Mouse (Mus musculus): Measurements from ENCODE around the gene Mgat5. TPM values are rescaled to one million over a fixed set of nuclear protein-coding genes. Genes with fewer than 3 reads are reported as not detected.

The Mgat5 gene
- polyA plus RNA-seq, 1 experiment from 2014 or later: 7.2 TPM

DNA sequence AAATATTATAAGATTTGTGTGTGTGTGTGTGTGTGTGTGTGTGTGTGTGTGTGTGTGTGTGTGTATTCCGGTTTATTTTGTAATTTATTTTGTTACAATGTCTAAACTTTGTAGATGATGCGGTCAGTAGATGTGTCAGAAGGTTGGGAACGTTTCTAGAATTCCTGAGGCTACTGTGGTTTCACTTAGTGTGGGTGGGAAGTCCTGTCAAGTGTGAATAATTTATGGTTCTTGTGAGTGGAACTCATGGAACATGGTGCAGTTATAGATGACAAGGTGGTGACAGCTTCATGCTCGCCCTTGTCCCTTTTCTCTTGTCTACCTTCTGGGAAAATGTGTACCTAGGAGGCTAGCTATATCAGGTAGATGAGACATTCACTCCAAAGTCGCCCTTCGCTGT, 96.2 kb downstream of the Mgat5 start:
- no peak overlapping the region for H3K9ac ChIP-seq (ENCODE audit: low read length)
- no peak for ATAC-seq (ENCODE audit: insufficient read depth, low FRiP score, low TSS enrichment)
- H3K27me3 ChIP-seq (ENCODE audit: control insufficient read depth, insufficient read depth, low read length): no peaks in the 10 kb centered on the region
- no peak overlapping the region for H3K4me3 ChIP-seq (ENCODE audit: low read depth, low read length)
- no peaks in the 10 kb centered on the region for H3K9me3 ChIP-seq (ENCODE audit: control insufficient read depth, low read length)
- WGBS: 89% methylated on average over 6 of the region's 6 CpGs
- no peak overlapping the region for H3K27ac ChIP-seq (ENCODE audit: low read depth, low read length)
- no peaks in the 10 kb centered on the region for H3K4me1 ChIP-seq (ENCODE audit: control insufficient read depth, insufficient read depth, low read length)
- DNase-seq (ENCODE audit: low spot score): no peak
- no peaks in the 10 kb centered on the region for H3K36me3 ChIP-seq (ENCODE audit: control insufficient read depth, insufficient read depth, low read length)
- no peak overlapping the region for H3K4me2 ChIP-seq (ENCODE audit: low read depth)

DNA sequence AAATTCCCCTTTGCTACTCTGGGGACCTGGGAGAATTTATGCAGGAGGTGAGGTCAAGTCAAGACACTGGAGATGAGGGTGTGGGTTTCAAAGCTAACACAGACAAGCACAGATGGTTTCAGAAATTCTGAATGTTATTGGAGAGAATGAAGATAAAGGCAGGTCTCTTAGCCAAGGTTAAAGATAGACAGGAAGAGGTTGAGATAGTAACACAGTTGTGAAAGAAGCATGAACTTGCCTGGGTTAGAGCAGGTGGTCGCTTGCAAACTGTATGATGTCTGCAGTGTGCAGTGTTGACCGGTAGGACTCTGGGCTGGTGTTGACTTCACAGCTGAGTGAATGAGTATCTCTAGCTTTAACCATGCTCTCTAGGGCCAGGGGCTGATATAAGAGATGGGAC, 97.8 kb downstream of the Mgat5 start:
- H3K4me2 ChIP-seq (ENCODE audit: low read depth): no peak overlapping the region

DNA sequence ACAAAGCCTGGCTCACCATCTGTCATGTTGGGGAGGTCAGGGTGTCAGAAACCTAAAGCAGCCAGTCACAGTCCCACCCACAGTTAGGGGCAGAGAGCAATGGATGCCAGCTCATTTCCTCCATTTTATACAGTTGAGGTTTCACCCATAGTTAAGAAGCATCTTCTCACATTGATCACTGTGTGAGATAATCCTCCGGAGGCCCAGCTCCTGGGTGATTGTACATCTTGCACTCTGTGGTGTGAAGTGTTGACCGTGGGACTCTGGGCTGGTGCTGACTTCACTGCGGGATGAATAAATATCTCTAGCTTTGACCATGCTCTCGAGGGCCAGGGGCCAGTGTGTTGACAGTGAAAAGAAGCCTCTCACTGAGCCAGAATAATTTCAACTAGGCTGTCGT, 99.0 kb downstream of the Mgat5 start:
- Histone ChIP-seq H3K4me3 (ENCODE audit: low read depth, low read length) (no peak overlapping the region), H3K4me2 (ENCODE audit: low read depth) (no peak overlapping the region), H3K9me3 (ENCODE audit: control insufficient read depth, low read length) (no peaks in the 10 kb centered on the region), H3K27ac (ENCODE audit: low read depth, low read length) (no peak overlapping the region), H3K36me3 (ENCODE audit: control insufficient read depth, insufficient read depth, low read length) (no peaks in the 10 kb centered on the region), H3K27me3 (ENCODE audit: control insufficient read depth, insufficient read depth, low read length) (no peaks in the 10 kb centered on the region), H3K4me1 (ENCODE audit: control insufficient read depth, insufficient read depth, low read length) (no peaks in the 10 kb centered on the region), H3K9ac (ENCODE audit: low read length) (no peak overlapping the region)
- 90% methylated on average over 5 of the region's 5 CpGs for WGBS
- ATAC-seq (ENCODE audit: insufficient read depth, low FRiP score, low TSS enrichment) (no peak), DNase-seq (ENCODE audit: low spot score) (no peak)

More for the DNA sequence above, 97.8 kb downstream of the Mgat5 start:
- Histone ChIP-seq H3K27me3 (ENCODE audit: control insufficient read depth, insufficient read depth, low read length) (no peaks in the 10 kb centered on the region), H3K36me3 (ENCODE audit: control insufficient read depth, insufficient read depth, low read length) (no peaks in the 10 kb centered on the region), H3K9me3 (ENCODE audit: control insufficient read depth, low read length) (no peaks in the 10 kb centered on the region), H3K27ac (ENCODE audit: low read depth, low read length) (no peak overlapping the region), H3K9ac (ENCODE audit: low read length) (no peak overlapping the region), H3K4me3 (ENCODE audit: low read depth, low read length) (no peak overlapping the region), H3K4me1 (ENCODE audit: control insufficient read depth, insufficient read depth, low read length) (no peaks in the 10 kb centered on the region)
- no peak for ATAC-seq (ENCODE audit: insufficient read depth, low FRiP score, low TSS enrichment)
- 98% methylated on average over 2 of the region's 2 CpGs for WGBS
- DNase-seq (ENCODE audit: low spot score): no peak

DNA sequence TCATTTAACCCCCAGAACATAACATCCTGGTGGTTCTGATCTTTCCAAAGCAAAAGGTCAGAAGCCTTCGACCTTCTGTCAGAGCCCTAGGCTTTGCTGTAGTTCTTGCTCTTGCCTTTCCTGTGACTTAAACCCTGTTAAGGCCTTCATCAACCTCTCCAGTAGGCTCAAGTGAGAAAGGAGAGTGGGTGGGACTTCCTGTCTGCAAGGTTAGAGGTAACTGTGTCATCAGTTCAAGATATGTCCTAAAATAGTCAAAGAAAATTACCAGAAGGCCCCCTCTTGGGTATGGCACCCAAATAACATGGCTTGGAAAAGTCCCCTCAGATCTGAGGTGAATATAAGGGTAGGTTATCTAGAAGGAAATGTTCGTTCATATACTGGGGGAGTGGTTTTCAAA, 99.5 kb downstream of the Mgat5 start:
- Histone ChIP-seq H3K27ac (ENCODE audit: low read depth, low read length) (no peak overlapping the region), H3K4me2 (ENCODE audit: low read depth) (no peak overlapping the region), H3K27me3 (ENCODE audit: control insufficient read depth, insufficient read depth, low read length) (no peaks in the 10 kb centered on the region), H3K9me3 (ENCODE audit: control insufficient read depth, low read length) (no peaks in the 10 kb centered on the region), H3K4me1 (ENCODE audit: control insufficient read depth, insufficient read depth, low read length) (no peaks in the 10 kb centered on the region), H3K9ac (ENCODE audit: low read length) (no peak overlapping the region), H3K36me3 (ENCODE audit: control insufficient read depth, insufficient read depth, low read length) (no peaks in the 10 kb centered on the region), H3K4me3 (ENCODE audit: low read depth, low read length) (no peak overlapping the region)
- DNase-seq (ENCODE audit: low spot score) (no peak), ATAC-seq (ENCODE audit: insufficient read depth, low FRiP score, low TSS enrichment) (no peak)
- WGBS: 84% methylated on average over 2 of the region's 2 CpGs

DNA sequence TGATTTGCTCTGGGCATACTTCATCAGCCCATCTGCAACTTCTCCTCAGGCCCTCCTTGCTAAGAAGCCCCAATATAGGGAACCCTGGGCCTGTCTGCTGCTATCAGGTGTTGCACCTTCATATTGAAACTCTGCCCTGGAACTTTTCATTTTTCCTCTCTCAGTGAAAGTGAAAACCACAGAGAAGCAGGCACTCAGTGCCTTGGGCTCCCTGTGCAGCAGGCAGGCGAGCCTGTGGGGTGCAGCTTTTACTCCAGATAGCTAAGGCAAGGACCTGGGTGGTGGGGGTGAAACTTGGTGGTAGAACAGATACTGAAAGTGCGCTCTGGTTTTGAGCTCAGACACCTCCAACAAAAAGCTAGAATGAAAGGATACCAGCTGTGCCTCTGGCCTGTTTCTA, 100.8 kb downstream of the Mgat5 start:
- Histone ChIP-seq H3K4me2 (ENCODE audit: low read depth) (no peak overlapping the region), H3K9ac (ENCODE audit: low read length) (no peak overlapping the region), H3K36me3 (ENCODE audit: control insufficient read depth, insufficient read depth, low read length) (no peaks in the 10 kb centered on the region), H3K4me1 (ENCODE audit: control insufficient read depth, insufficient read depth, low read length) (no peaks in the 10 kb centered on the region), H3K27ac (ENCODE audit: low read depth, low read length) (no peak overlapping the region), H3K27me3 (ENCODE audit: control insufficient read depth, insufficient read depth, low read length) (no peaks in the 10 kb centered on the region), H3K9me3 (ENCODE audit: control insufficient read depth, low read length) (no peaks in the 10 kb centered on the region), H3K4me3 (ENCODE audit: low read depth, low read length) (no peak overlapping the region)
- DNase-seq (ENCODE audit: low spot score) (no peak), ATAC-seq (ENCODE audit: insufficient read depth, low FRiP score, low TSS enrichment) (no peak)
- WGBS: 88% methylated on average over 2 of the region's 2 CpGs

DNA sequence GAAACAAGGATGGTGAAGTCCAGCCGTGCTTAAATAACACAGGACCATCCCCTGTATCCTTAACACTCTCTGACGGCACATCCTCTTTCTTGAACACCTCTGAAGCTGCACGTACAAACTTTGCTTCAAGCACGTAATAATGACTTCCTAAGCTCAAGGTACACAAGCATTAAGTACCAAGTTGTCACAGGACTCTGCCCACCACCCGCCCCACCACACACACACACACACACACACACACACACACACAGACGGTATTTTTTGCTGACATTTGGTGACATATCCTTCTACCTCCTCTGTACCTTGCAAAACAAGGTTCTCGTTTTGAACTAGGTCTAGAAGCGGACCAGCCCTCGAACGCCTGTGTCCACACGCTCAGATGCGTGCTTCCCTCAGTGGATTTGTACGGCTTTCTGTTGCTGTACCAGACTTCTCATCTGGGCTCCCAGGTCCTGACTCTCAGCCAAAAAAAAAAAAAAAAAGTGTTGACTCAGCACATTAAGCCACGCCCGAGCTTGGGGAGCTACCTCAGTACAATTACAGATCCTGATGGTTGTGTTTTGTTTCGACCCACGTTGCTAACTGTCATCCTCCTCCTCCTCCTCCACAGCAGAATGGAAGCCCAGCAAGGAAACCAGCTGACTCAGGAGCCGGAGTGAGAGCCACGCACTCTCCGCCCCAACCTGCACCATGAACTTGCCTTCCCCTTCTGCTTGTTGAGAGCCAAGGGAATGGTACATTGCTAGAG, 101.4 kb downstream of the Mgat5 start:
- 86% methylated on average over 20 of the region's 20 CpGs for whole genome bisulfite sequencing
- Histone ChIP-seq H3K36me3 (ENCODE audit: control insufficient read depth, insufficient read depth, low read length) (no peaks in the 10 kb centered on the region), H3K27me3 (ENCODE audit: control insufficient read depth, insufficient read depth, low read length) (no peaks in the 10 kb centered on the region), H3K4me2 (ENCODE audit: low read depth) (no peak overlapping the region), H3K9ac (ENCODE audit: low read length) (no peak overlapping the region), H3K9me3 (ENCODE audit: control insufficient read depth, low read length) (no peaks in the 10 kb centered on the region), H3K4me3 (ENCODE audit: low read depth, low read length) (no peak overlapping the region), H3K4me1 (ENCODE audit: control insufficient read depth, insufficient read depth, low read length) (no peaks in the 10 kb centered on the region), H3K27ac (ENCODE audit: low read depth, low read length) (no peak overlapping the region)
- DNase-seq (ENCODE audit: low spot score) (no peak), ATAC-seq (ENCODE audit: insufficient read depth, low FRiP score, low TSS enrichment) (no peak)

DNA sequence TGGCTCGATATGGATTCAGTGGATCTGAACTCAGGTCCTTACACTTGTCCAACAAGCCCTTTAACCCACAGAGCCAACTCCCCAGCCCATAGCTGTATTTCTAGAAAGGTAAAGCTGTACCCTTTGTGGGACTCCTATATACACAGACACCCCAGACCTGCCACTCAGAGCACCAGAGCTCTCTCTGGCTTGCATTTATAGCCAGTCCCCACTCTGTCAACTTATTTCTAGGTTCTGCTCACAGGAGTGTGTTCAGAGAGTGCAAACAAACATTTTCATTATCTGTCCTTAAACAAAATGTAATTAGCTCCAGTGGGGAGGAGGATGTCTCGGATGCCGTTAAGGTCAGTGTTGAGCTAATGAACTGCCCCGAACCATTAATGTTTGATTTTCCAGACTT, 102.5 kb downstream of the Mgat5 start:
- Histone ChIP-seq H3K36me3 (ENCODE audit: control insufficient read depth, insufficient read depth, low read length) (no peaks in the 10 kb centered on the region), H3K4me3 (ENCODE audit: low read depth, low read length) (no peak overlapping the region), H3K9ac (ENCODE audit: low read length) (no peak overlapping the region), H3K4me1 (ENCODE audit: control insufficient read depth, insufficient read depth, low read length) (no peaks in the 10 kb centered on the region), H3K27me3 (ENCODE audit: control insufficient read depth, insufficient read depth, low read length) (no peaks in the 10 kb centered on the region), H3K4me2 (ENCODE audit: low read depth) (no peak overlapping the region), H3K9me3 (ENCODE audit: control insufficient read depth, low read length) (no peaks in the 10 kb centered on the region), H3K27ac (ENCODE audit: low read depth, low read length) (no peak overlapping the region)
- ATAC-seq (ENCODE audit: insufficient read depth, low FRiP score, low TSS enrichment) (no peak), DNase-seq (ENCODE audit: low spot score) (no peak)
- WGBS: 94% methylated on average over 4 of the region's 4 CpGs

DNA sequence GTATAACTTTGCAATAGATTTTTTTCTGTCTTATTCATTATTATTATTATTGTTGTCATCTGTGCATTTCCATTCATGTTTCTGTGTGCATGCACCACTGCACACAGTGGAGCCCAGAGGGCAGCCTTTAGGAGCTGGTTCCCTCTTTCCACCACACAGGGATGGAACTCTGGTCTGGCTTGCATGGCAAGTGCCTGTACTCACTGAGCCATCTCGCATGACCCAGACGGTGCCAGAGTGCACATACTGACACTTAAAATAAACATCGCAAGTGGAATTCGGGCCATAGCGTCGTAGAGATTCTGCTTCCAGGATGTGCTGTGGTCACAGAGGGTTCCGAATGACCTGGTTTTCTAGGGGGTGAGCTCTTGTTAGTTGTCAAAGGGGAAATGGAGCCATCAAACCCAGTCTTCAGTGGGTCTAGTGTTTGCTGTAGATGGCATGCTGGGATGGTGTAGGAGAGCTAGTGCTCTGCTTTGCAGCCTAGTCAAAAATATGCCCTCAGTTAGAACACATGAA, 103.5 kb downstream of the Mgat5 start:
- Histone ChIP-seq H3K9ac (ENCODE audit: low read length) (no peak overlapping the region), H3K27me3 (ENCODE audit: control insufficient read depth, insufficient read depth, low read length) (no peaks in the 10 kb centered on the region), H3K4me2 (ENCODE audit: low read depth) (no peak overlapping the region), H3K27ac (ENCODE audit: low read depth, low read length) (no peak overlapping the region), H3K4me1 (ENCODE audit: control insufficient read depth, insufficient read depth, low read length) (no peaks in the 10 kb centered on the region), H3K4me3 (ENCODE audit: low read depth, low read length) (no peak overlapping the region), H3K9me3 (ENCODE audit: control insufficient read depth, low read length) (no peaks in the 10 kb centered on the region), H3K36me3 (ENCODE audit: control insufficient read depth, insufficient read depth, low read length) (no peaks in the 10 kb centered on the region)
- WGBS: 87% methylated on average over 7 of the region's 7 CpGs
- no peak for DNase-seq (ENCODE audit: low spot score)
- ATAC-seq (ENCODE audit: insufficient read depth, low FRiP score, low TSS enrichment): no peak

DNA sequence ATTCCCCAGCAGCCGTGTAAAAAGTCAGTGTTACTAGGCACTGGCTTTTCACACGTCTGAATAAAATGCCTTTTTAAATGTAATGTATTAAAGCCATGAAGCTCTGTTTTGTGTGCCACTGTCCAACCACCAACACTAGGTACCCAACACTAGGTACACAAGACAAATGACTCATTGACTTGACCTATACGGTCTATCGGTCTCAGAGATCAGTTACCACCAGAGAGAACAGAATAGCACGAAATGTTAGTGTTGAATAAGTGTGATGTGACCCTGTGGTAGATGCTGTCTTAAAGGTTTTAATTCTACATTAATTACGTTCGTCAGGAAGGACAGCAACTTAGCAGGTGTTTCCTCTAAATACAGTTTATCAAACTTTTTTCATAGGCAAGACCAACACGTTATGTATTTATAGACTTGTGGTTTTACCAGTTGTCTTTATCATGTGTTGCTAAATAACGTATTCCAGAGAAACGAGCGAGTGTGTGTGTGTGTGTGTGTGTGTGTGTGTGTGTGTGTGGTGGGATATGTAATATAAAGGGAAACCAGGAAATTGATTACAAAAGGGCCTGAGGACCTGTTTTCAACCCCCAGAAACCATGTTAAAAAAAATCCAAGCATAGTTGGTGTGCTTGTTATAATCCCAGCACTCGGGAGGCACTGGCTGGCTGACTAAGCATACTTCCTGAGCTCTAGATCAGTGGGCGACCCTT, 104.3 kb downstream of the Mgat5 start:
- no peak overlapping the region for H3K4me2 ChIP-seq (ENCODE audit: low read depth)
- WGBS: 91% methylated on average over 13 of the region's 13 CpGs
- H3K36me3 ChIP-seq (ENCODE audit: control insufficient read depth, insufficient read depth, low read length): no peaks in the 10 kb centered on the region
- no peak for ATAC-seq (ENCODE audit: insufficient read depth, low FRiP score, low TSS enrichment)
- H3K27ac ChIP-seq (ENCODE audit: low read depth, low read length): no peak overlapping the region
- DNase-seq (ENCODE audit: low spot score): no peak
- no peak overlapping the region for H3K4me3 ChIP-seq (ENCODE audit: low read depth, low read length)
- H3K27me3 ChIP-seq (ENCODE audit: control insufficient read depth, insufficient read depth, low read length): no peaks in the 10 kb centered on the region
- H3K4me1 ChIP-seq (ENCODE audit: control insufficient read depth, insufficient read depth, low read length): no peaks in the 10 kb centered on the region
- H3K9me3 ChIP-seq (ENCODE audit: control insufficient read depth, low read length): no peaks in the 10 kb centered on the region
- no peak overlapping the region for H3K9ac ChIP-seq (ENCODE audit: low read length)
